Comparison of ENCODE assay signal across 8 mouse cellular contexts in the genomic region with DNA sequence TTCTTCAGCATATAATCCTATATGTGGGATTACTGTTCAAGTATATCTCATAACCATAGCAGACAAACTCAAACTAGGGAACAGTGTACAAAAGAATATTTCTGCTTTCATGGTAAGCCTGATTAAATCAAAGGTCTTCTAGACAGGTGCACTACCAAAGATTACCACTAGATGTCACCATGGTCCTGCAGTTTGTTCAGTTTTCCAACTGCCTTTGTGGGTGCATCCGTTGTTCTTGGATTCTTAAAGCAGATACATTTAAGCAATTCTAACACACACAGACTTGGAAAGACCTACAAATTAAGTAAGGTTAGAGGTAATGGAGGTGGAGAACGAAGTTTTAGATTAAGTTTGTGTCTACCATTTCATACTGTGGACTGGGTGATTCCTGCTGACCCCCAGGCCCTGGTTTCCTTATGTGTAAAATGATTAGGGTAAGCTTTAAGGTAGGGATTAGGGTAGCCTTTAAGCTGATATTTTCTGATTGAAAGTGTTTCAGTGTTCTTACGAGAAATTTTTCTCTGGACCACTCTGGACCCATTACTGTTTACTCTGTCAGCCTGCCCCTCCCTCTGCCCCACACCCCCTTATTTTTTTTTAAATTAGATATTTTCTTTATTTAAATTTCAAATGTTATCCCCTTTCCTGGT. TPM values are rescaled to one million over a fixed set of nuclear protein-coding genes. Genes with fewer than 3 reads are reported as not detected.
DNase-seq lines count a peak whose midpoint lies in the region; ATAC-seq and TF ChIP-seq lines count a peak whose summit lies in the region.

No protein-coding gene starts in this region.

- H3K36me3 ChIP-seq in embryonic facial prominence, embryonic 11.5 days (replicated peaks; ENCODE audit: control insufficient read depth, insufficient read depth, low read depth, low read length), result no peaks in the 10 kb centered on the region
- H3K36me3 ChIP-seq in hindbrain, embryonic 10.5 days, result no peaks in the 10 kb centered on the region
- no peaks in the 10 kb centered on the region for H3K36me3 ChIP-seq in midbrain, postnatal 0 days (ENCODE audit: insufficient read depth, low read length)

- no peak overlapping the region for H3K9ac ChIP-seq in embryonic facial prominence, embryonic 11.5 days (replicated peaks; ENCODE audit: low read length)
- no peak overlapping the region for H3K9ac ChIP-seq in midbrain, postnatal 0 days (replicated peaks; ENCODE audit: low read length, poor library complexity, severe bottlenecking)

- DNase-seq in ovary, postnatal 10 days (ENCODE audit: low spot score), result peak; percentile 35
- DNase-seq in ovary, adult 18-20 months (ENCODE audit: low spot score), result no peak
- DNase-seq in adrenal gland, adult 2 months, result peak; percentile 51
- DNase-seq in embryonic facial prominence, embryonic 11.5 days (ENCODE audit: low spot score), result peak; percentile 94
- DNase-seq in hindbrain, embryonic 10.5 days (ENCODE audit: low spot score), result peak; percentile 46
- DNase-seq in left cerebral cortex, postnatal 14 days (ENCODE audit: low spot score in 2 of 2), result peak; percentile 86 to 91
- DNase-seq in midbrain, postnatal 0 days (ENCODE audit: low spot score), result peak; percentile 91
- peak; percentile 87 for DNase-seq in thymus, postnatal 0 days (ENCODE audit: low spot score)

- H3K27ac ChIP-seq in embryonic facial prominence, embryonic 11.5 days (replicated peaks; ENCODE audit: low read depth, low read length), result no peak overlapping the region
- H3K27ac ChIP-seq in hindbrain, embryonic 10.5 days, result peak overlapping the region; percentile 53; the same call in 1 of the 2 replicates
- H3K27ac ChIP-seq in midbrain, postnatal 0 days (ENCODE audit: low read depth, low read length), result no peak overlapping the region

- 15% methylated on average over 3 of the region's 3 CpGs for WGBS in embryonic facial prominence, embryonic 11.5 days
- 15% methylated on average over 3 of the region's 3 CpGs for WGBS in hindbrain, embryonic 10.5 days
- WGBS in midbrain, postnatal 0 days, result 7% methylated on average over 3 of the region's 3 CpGs

- intact Hi-C loops in left cerebral cortex, postnatal 14 days (cut with DNase I), result loop anchor here (5.0 kb wide), 1 partner anchor 1341 kb away; no protein-coding TSS in a partner anchor

- no peak for ATAC-seq in embryonic facial prominence, embryonic 11.5 days (replicated peaks; ENCODE audit: insufficient number of reproducible peaks, low FRiP score, low TSS enrichment, low read depth)
- no peak; the same call in 1 of the 2 replicates for ATAC-seq in midbrain, postnatal 0 days (ENCODE audit: low FRiP score)

- H3K9me3 ChIP-seq in embryonic facial prominence, embryonic 11.5 days (replicated peaks; ENCODE audit: control insufficient read depth, low read length), result no peaks in the 10 kb centered on the region
- H3K9me3 ChIP-seq in hindbrain, embryonic 10.5 days, result no peaks in the 10 kb centered on the region
- H3K9me3 ChIP-seq in midbrain, postnatal 0 days (ENCODE audit: low read length), result no peaks in the 10 kb centered on the region

- no peak overlapping the region for H3K4me2 ChIP-seq in embryonic facial prominence, embryonic 11.5 days (ENCODE audit: low read depth, low read length)
- H3K4me2 ChIP-seq in midbrain, postnatal 0 days (ENCODE audit: low read depth, low read length, poor library complexity, severe bottlenecking), result no peak overlapping the region

- no peak overlapping the region for H3K4me3 ChIP-seq in embryonic facial prominence, embryonic 11.5 days (ENCODE audit: low read depth, low read length)
- H3K4me3 ChIP-seq in hindbrain, embryonic 10.5 days, result no peak overlapping the region
- H3K4me3 ChIP-seq in midbrain, postnatal 0 days (ENCODE audit: low read depth, low read length), result no peak overlapping the region

- H3K4me1 ChIP-seq in embryonic facial prominence, embryonic 11.5 days (ENCODE audit: control insufficient read depth, insufficient read depth, low read length), result no peaks in the 10 kb centered on the region
- H3K4me1 ChIP-seq in hindbrain, embryonic 10.5 days (replicated peaks), result no peaks in the 10 kb centered on the region
- no peaks in the 10 kb centered on the region for H3K4me1 ChIP-seq in midbrain, postnatal 0 days (ENCODE audit: insufficient read depth, low read length)

- no peaks in the 10 kb centered on the region for H3K27me3 ChIP-seq in embryonic facial prominence, embryonic 11.5 days (ENCODE audit: control insufficient read depth, insufficient read depth, low read length)
- H3K27me3 ChIP-seq in hindbrain, embryonic 10.5 days (ENCODE audit: insufficient read depth, poor library complexity, severe bottlenecking), result no peaks in the 10 kb centered on the region
- no peaks in the 10 kb centered on the region for H3K27me3 ChIP-seq in midbrain, postnatal 0 days (ENCODE audit: insufficient read depth, low read length)

- peak; percentile 97 for TF ChIP-seq CTCF in midbrain, postnatal 0 days (IDR thresholded peaks at IDR 0.05)

RNA-seq across cellular contexts. Expression of a gene that starts 30.9 kb away (rescaled TPM):
- 10 to 100 TPM; 25.3 to 37.0 TPM for total RNA-seq in adrenal gland, adult 2 months (2021)
- 13.8 and 16.9 TPM in 2 replicates for polyA plus RNA-seq in adrenal gland, adult 2 months (2012; rRNA removed)
- 47.9 and 50.3 TPM in 2 replicates for polyA plus RNA-seq in embryonic facial prominence, embryonic 11.5 days (2014; fragmentation: Nextera tagmentation; extraction: Ambion mirVana)
- polyA plus RNA-seq in hindbrain, embryonic 10.5 days (2016; fragmentation: Nextera tagmentation; extraction: Ambion mirVana), result 60.1 and 77.9 TPM in 2 replicates
- 1 to 10 TPM; 4.2 to 4.6 TPM for total RNA-seq in left cerebral cortex, postnatal 14 days (2021)
- 27.1 and 27.2 TPM in 2 replicates for total RNA-seq in midbrain, postnatal 0 days (2014; rRNA removed)
- polyA plus RNA-seq in midbrain, postnatal 0 days (2015; fragmentation: Nextera tagmentation; extraction: Ambion mirVana), result 30.0 and 30.5 TPM in 2 replicates
- 3.9 and 4.1 TPM in 2 replicates for polyA plus RNA-seq in thymus, postnatal 0 days (2015; fragmentation: Nextera tagmentation; extraction: Ambion mirVana)
